Mouse (Mus musculus) hindbrain, embryonic 10.5 days (tissue): ENCODE results near the gene Adm. TPM values are rescaled to one million over a fixed set of nuclear protein-coding genes. Genes with fewer than 3 reads are reported as not detected.

Source experiments
- DNase-seq: peaks from one replicate; pipeline ENCODE4 v3.0.0-alpha.2; 2017; ENCODE audit warnings: low spot score
- H3K27ac ChIP-seq: fragments of 300-500 bp; sonication (generic); 2 replicates; pipeline ENCODE4 v1.5.1; 2016; ENCODE audit warnings: mild to moderate bottlenecking, moderate library complexity
- H3K27me3 ChIP-seq: fragments of 300-500 bp; sonication (generic); 2 replicates; pipeline ENCODE4 v1.6.1; 2016; ENCODE audit warnings: mild to moderate bottlenecking; ENCODE audit not compliant: poor library complexity, insufficient read depth, severe bottlenecking
- H3K36me3 ChIP-seq: fragments of 300-500 bp; sonication (generic); 2 replicates; pipeline ENCODE4 v1.6.1; 2016; ENCODE audit warnings: mild to moderate bottlenecking, moderate library complexity
- H3K4me1 ChIP-seq: fragments of 300-500 bp; sonication (generic); replicated peaks from 2 replicates; pipeline ENCODE4 v1.6.1; 2016; ENCODE audit warnings: mild to moderate bottlenecking
- H3K4me3 ChIP-seq: fragments of 300-500 bp; sonication (generic); 2 replicates; pipeline ENCODE4 v1.5.1; 2016; ENCODE audit warnings: mild to moderate bottlenecking, moderate library complexity
- H3K9me3 ChIP-seq: fragments of 300-500 bp; sonication (generic); 2 replicates; pipeline ENCODE4 v1.6.1; 2016; ENCODE audit warnings: mild to moderate bottlenecking, moderate library complexity
- WGBS: fragments of 180-500 bp; shearing (Covaris S2); methylation state at CpG from one replicate; pipeline ENCODE4 v1.1.7; 2016; 5-methylcytosine and 5-hydroxymethylcytosine counted together
- polyA plus RNA-seq: library from polyadenylated mRNA; unstranded; fragments of >200 nt; fragmentation: Nextera tagmentation; extraction: Ambion mirVana; gene quantifications from 2 replicates; pipeline ENCODE4 v1.2.1, GENCODE M21; 2016

Gene Adm
- polyA plus RNA-seq, 1 experiment from 2014 or later, result 5.9 TPM

- Histone ChIP-seq H3K27ac (no peak overlapping the region), H3K36me3 (no peaks in the 10 kb centered on the region), H3K9me3 (peaks cover 5% of the 10 kb centered on the region; the same call in 1 of the 2 replicates), H3K27me3 (no peaks in the 10 kb centered on the region), H3K4me1 (no peaks in the 10 kb centered on the region), H3K4me3 (no peak overlapping the region)
- DNase-seq, result no peak
- WGBS, result 90% methylated on average over 4 of the region's 4 CpGs
Observed at GRCm38 (mm10) chr7:110650491-110650890, 23.0 kb downstream of the Adm start.

DNA sequence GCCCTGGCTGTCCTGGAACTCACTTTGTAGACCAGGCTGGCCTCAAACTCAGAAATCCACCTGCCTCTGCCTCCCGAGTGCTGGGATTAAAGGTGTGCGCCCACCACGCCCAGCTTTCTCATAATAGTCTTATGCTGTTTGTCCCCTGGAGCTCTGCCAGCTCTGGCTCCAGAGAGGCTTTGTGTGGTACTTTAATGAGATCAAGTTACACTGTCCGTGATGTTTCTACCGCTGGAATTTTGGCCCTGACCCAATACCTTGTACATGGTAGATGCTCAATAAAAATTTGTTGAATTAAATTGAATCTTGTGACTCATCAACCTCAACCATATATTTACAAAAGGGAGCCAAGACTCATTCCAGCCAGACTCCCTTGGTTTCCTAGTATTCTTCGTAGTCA lies 23.6 kb downstream of the Adm start:
- WGBS, result 86% methylated on average over 6 of the region's 6 CpGs
- H3K4me1 ChIP-seq, result no peaks in the 10 kb centered on the region

DNA sequence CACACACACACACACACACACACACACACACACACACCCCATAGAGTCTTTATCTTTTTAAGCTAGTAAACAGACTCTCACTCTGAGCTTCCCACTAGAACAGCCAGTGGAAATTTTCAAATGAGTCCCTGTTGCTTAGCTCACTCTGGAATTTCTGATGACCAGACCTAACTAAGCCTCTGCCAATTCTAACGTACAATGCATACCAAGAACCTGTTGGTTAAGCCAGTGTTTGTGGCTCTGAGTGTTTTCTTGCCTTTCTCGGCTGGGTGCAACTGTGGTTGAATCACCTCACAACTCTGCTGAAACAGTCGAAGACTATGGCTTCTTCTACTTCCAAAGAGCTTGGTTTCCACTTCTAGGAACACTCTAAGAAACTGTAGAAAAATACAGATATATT lies 27.8 kb downstream of the Adm start:
- 78% methylated on average over 3 of the region's 3 CpGs for WGBS
- H3K36me3 ChIP-seq, result no peaks in the 10 kb centered on the region
- no peaks in the 10 kb centered on the region for H3K27me3 ChIP-seq
- H3K4me1 ChIP-seq, result no peaks in the 10 kb centered on the region
- no peak overlapping the region for H3K27ac ChIP-seq
- no peak for DNase-seq
- H3K9me3 ChIP-seq, result no peaks in the 10 kb centered on the region
- H3K4me3 ChIP-seq, result no peak overlapping the region

More for the DNA sequence above, 23.6 kb downstream of the Adm start:
- Histone ChIP-seq H3K27ac (no peak overlapping the region), H3K27me3 (no peaks in the 10 kb centered on the region), H3K36me3 (no peaks in the 10 kb centered on the region), H3K4me3 (no peak overlapping the region), H3K9me3 (peaks cover 5% of the 10 kb centered on the region; the same call in 1 of the 2 replicates)
- DNase-seq, result no peak

GRCm38 (mm10) chr7:110655966-110656365 lies 28.5 kb downstream of the Adm start:
- WGBS, result 74% methylated on average over 6 of the region's 6 CpGs
- no peaks in the 10 kb centered on the region for H3K9me3 ChIP-seq
- no peaks in the 10 kb centered on the region for H3K27me3 ChIP-seq
- DNase-seq, result no peak
- no peak overlapping the region for H3K27ac ChIP-seq
- H3K4me3 ChIP-seq, result no peak overlapping the region
- no peaks in the 10 kb centered on the region for H3K4me1 ChIP-seq
- no peaks in the 10 kb centered on the region for H3K36me3 ChIP-seq

DNA sequence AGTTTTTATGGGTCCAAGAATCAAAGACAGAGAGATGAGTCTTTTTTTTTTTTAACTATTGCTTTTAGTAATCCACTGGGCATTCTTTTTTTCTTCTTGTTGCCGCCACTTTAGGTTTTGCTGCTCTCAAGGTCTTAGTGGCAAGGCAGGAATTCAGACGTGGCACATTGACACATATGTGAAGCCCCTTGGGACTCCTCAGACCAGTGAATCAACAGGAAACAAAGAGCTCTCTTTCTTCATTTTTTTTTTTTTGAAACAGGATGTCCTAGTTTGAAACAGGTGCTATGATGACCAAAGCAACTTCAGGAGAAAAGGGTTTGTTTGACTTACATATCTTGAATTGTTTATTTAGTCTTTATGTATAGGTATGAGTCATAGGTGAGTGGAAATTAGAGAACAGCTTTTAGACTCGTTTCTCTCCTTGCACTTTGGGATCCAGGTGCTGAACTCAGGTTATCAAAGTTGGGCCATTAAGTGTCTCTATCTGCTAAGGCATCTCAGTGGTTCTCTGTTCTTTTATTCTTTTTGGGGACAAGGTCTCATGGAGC lies 31.0 kb downstream of the Adm start:
- Histone ChIP-seq H3K27me3 (no peaks in the 10 kb centered on the region), H3K9me3 (no peaks in the 10 kb centered on the region), H3K4me3 (no peak overlapping the region), H3K36me3 (no peaks in the 10 kb centered on the region), H3K27ac (no peak overlapping the region), H3K4me1 (no peaks in the 10 kb centered on the region)
- WGBS, result 66% methylated on average over 3 of the region's 3 CpGs
- DNase-seq, result no peak

GRCm38 (mm10) chr7:110666537-110666936 lies 39.1 kb downstream of the Adm start:
- no peaks in the 10 kb centered on the region for H3K27me3 ChIP-seq
- peaks cover 6% of the 10 kb centered on the region; the same call in 1 of the 2 replicates for H3K4me1 ChIP-seq
- DNase-seq, result no peak
- no peaks in the 10 kb centered on the region for H3K36me3 ChIP-seq
- WGBS, result 74% methylated on average over 5 of the region's 5 CpGs
- no peaks in the 10 kb centered on the region for H3K9me3 ChIP-seq
- H3K4me3 ChIP-seq, result no peak overlapping the region
- no peak overlapping the region for H3K27ac ChIP-seq

DNA sequence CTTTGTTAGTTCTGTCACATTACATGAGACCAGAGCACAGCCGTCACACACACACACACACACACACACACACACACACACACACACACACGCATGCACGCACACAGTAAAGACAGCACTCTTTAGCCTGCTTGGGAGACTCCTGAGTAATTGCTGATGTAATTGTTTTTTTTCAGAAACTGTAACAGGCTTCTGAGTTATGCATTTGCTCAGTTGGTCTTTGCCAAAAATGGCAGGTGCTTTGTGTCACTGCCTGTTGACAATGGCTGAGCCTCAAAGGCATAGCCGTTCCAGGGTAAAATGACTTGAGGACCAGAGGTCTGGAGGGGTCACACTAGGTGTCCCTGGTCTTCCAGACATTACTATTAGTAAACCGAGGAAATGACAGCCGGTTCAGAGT lies 40.8 kb downstream of the Adm start:
- Histone ChIP-seq H3K4me1 (peaks cover 11% of the 10 kb centered on the region; the same call in 1 of the 2 replicates), H3K27ac (no peak overlapping the region), H3K36me3 (no peaks in the 10 kb centered on the region), H3K9me3 (no peaks in the 10 kb centered on the region), H3K4me3 (no peak overlapping the region), H3K27me3 (no peaks in the 10 kb centered on the region)
- DNase-seq, result no peak
- WGBS, result 81% methylated on average over 6 of the region's 6 CpGs

- Histone ChIP-seq H3K4me1 (peaks cover 11% of the 10 kb centered on the region; the same call in 1 of the 2 replicates), H3K27me3 (no peaks in the 10 kb centered on the region), H3K9me3 (no peaks in the 10 kb centered on the region), H3K36me3 (no peaks in the 10 kb centered on the region), H3K27ac (no peak overlapping the region), H3K4me3 (no peak overlapping the region)
- DNase-seq, result no peak
- 41% methylated on average over 5 of the region's 5 CpGs for WGBS
Observed at GRCm38 (mm10) chr7:110668756-110669155, 41.3 kb downstream of the Adm start.

DNA sequence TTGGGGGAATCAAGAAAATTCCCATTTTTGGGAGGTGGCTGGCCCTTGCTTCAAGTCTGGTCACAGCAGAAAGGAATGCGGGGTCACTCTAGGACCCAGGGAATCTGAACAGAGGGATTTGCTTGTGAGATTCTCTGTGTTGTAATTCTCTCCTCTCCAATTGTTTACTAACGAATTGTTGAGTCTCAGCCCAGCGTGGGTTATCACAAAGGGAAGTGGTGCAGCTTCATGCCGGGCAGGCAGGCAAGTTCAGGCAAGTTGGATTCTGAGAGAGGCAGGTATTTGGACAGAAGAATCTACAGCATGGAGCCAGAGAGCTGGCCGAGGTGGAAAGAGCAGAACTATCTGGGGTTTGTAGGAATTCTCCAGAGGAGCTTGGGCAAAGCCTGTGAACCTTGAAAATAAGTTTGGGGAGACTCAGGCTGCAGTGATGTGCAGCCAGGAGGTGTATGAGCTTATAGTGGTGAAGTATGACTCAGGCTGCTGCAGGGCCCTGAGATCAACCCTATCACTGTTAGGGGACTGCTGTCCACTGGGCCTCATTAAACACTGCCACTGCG lies 43.7 kb downstream of the Adm start:
- WGBS, result 54% methylated on average over 6 of the region's 6 CpGs
- DNase-seq, result no peak
- Histone ChIP-seq H3K4me1 (peaks cover 11% of the 10 kb centered on the region; the same call in 1 of the 2 replicates), H3K4me3 (no peak overlapping the region), H3K27ac (no peak overlapping the region), H3K27me3 (no peaks in the 10 kb centered on the region), H3K36me3 (no peaks in the 10 kb centered on the region), H3K9me3 (no peaks in the 10 kb centered on the region)

Other genes starting within 250 kb of the Adm start
- 31.4 and 34.8 TPM in 2 replicates for gene Sbf2, start 12.7 kb upstream of the Adm start, polyA plus RNA-seq
- gene Ampd3, start 140.5 kb downstream of the Adm start, polyA plus RNA-seq, result 1.7 and 1.9 TPM in 2 replicates
- gene Rnf141, start 216.8 kb downstream of the Adm start, polyA plus RNA-seq, result 22.2 and 22.8 TPM in 2 replicates
- gene Lyve1, start 235.6 kb downstream of the Adm start, polyA plus RNA-seq, result 0.73 and 1.7 TPM in 2 replicates